Mouse (Mus musculus) neutrophil, adult 5-6 weeks (primary cell): ENCODE measurements at regions not wholly inside any gene's neighbourhood (a gene's known extent, or its start where the extent isn't known, plus 50 kb on each side); places are given as distances from the start of the nearest gene placed in this dataset.

Experiments used
- ATAC-seq: fragments of 151-379, 151-347 bp; 2 replicates; pipeline ENCODE4 v1.8.0; 2017; ENCODE audit warnings: mild to moderate bottlenecking, moderate TSS enrichment; ENCODE audit not compliant: insufficient number of reproducible peaks, poor library complexity, low FRiP score, severe bottlenecking; ENCODE audit errors: extremely low read depth

GRCm38 (mm10) chr16:25080811-25081210 lies 205.8 kb upstream of the Tprg start:
- ATAC-seq = no peak

DNA sequence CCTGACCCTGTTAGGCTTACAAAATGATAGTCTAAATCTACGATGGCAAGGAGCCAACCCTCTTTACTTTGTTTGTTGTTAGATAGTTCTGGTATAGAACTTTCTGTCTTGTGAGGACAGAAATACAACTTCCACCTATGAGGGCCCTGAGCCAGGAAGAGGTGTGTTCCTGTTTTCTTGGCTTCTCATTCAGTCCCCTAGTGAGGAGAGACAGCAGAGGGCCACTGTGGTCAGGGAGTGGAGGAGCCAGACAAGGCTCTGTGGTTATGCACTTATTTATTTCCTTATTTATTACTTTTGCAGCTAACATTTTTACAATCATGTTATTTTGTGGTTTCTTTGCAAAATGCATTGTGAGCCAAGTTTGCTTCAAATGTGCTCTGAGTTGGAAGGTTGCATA lies 202.9 kb upstream of the Tprg start:
- ATAC-seq = no peak

GRCm38 (mm10) chr16:25087741-25088648 lies 198.6 kb upstream of the Tprg start:
- ATAC-seq = no peak

GRCm38 (mm10) chr16:25088649-25089019 lies 198.0 kb upstream of the Tprg start:
- ATAC-seq = no peak

- no peak for ATAC-seq
These were observed 182.5 kb upstream of the Tprg start for GRCm38 (mm10) chr16:25104165-25104564.

DNA sequence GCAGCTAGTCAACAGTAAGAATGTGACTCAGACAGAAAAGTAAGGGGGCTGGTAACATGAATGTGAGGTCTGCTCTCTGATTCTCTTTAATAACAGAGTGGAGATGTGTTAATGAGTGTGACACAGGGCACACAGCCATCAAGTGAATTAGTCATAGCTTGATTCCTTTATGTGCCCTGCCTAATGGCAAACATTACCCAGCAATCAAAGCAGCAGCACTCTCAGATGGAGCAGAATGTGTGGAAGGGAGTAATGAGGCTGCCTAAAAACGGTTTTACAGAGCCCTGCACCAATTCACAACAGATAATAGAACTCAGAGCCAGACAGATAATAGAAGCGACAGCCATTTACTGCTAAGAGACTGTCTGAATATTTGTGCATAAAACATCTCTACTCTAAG lies 182.0 kb upstream of the Tprg start:
- no peak for ATAC-seq

DNA sequence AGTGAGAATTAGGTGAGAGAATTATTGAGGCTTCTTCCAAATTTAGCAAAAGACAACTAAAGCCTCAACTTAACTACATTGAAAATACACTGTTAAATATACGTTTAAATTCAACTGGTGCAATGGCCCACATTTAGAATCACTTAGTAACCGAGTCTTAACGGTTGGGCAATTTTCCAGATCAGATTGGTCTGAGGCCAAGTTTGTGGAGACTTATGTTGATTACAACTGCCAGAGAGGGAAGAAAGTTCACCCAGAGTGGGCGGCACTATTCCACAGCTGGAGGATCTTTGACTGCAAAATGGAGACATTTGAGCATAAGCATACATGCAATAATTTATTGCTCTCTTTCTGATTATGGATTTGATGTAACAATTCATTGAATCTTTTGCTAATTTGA lies 146.5 kb upstream of the Tprg start:
- ATAC-seq = no peak

DNA sequence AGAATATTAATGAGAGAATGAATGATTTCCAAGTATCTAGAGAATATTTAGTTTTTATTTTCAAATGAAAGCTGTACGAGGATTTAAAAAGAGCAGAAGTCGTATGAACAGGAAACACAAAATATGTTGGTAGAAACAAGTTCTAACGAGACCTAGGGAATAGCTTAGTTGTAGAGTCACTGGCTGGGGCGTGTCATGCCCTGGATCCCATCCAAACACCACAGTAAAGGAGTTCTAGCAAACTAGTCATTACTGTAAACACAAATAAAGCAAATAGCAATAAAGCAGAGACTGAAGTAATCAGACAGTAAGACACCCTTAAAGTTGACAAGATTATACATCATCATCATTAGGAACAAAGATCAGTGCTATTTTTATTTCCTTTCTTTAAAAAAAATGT lies 139.1 kb upstream of the Tprg start:
- no peak for ATAC-seq

GRCm38 (mm10) chr16:25149186-25149585 lies 137.4 kb upstream of the Tprg start:
- no peak for ATAC-seq

- ATAC-seq = no peak
These were observed 109.7 kb upstream of the Tprg start for GRCm38 (mm10) chr16:25176870-25177269.

- ATAC-seq = 0 out of 2 replicates have a peak, but pooled peaks have one; percentile 13
These were observed 108.6 kb upstream of the Tprg start for GRCm38 (mm10) chr16:25178055-25178454.

DNA sequence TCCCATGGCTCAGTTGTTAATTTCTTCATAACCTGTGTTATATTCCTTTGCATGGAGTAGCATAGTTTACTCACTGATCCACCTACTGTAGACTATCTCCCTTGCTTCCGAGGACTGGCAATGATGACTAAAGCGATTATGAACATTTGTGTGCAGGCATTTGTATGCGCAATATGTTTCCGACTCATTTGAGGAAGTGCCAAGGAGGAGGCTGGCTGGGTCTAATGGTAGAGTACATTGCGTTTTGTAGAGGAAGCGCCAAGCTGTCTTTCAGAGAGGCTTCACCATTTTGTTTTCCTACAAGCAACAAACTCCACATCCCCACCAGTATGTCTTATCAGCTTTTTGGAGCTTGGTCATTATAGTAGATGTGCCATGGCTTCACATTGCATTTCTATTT lies 104.7 kb upstream of the Tprg start:
- no peak for ATAC-seq

GRCm38 (mm10) chr16:25197079-25197478 lies 89.5 kb upstream of the Tprg start:
- no peak for ATAC-seq

GRCm38 (mm10) chr16:25198844-25199243 lies 87.8 kb upstream of the Tprg start:
- ATAC-seq = no peak

- no peak for ATAC-seq
These were observed 86.6 kb upstream of the Tprg start for GRCm38 (mm10) chr16:25199984-25200383.

- ATAC-seq = no peak
These were observed 85.4 kb upstream of the Tprg start for GRCm38 (mm10) chr16:25201094-25201770.

DNA sequence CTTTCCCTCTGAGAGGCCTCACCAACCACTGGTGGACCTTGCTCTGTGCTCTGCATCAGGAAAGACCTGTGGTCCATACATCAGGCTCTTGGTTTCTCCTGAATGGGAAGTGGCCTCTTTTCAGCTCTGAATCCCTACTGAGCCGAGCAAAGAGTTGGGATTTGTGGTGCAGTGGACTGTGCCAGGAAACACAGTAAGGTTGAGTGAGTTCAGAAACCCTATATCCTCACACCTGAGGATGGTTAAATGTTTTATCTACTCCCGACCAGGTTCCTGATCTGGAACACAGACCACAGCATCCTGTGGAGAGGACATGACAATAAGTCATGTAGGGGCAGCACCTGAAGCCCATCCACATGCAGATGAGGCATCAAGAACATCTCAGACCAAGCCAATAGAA lies 73.4 kb upstream of the Tprg start:
- no peak for ATAC-seq

DNA sequence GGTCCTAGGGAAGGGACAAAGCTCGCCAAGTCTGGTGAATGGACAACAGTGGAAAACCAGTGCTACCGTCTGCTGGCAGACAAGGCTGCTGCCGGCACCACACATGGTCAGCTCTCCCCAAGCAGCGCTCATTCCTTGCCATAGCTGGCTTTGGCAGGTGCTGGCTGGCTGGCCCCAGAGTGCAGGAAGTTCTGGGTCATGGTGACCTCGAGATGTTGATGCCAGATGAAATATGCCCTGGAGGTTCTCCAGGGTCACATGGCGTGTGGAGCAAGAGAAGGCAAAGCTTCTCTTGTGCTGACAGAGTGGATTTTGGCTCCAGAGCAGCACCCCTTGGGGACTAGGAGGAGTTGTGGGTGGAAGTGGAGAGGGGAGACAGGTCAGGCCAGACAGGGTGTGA lies 66.1 kb upstream of the Tprg start:
- no peak for ATAC-seq

GRCm38 (mm10) chr16:25224801-25225200 lies 61.8 kb upstream of the Tprg start:
- ATAC-seq = no peak
